Mouse (Mus musculus): ENCODE results near the gene Pck1. TPM values are rescaled to one million over a fixed set of nuclear protein-coding genes. Genes with fewer than 3 reads are reported as not detected.
"Not testable (repeated sequence)": the region's sequence is repeated elsewhere in the genome, so short reads cannot be mapped to it uniquely, and the experiment has no call there.

The Pck1 gene
- 4.9 and 16.4 TPM in 2 replicates for polyA plus RNA-seq (2011; ENCODE audit: insufficient read depth, insufficient read length, low replicate concordance, missing spikeins)

GRCm38 (mm10) chr2:173152436-173153151, at the start of gene Pck1:
TSS of gene Pck1 (plus strand) at chr2:173153048.
- no peak within 1 kb of the TSS for H3K4me3 ChIP-seq (replicated peaks; ENCODE audit: control insufficient read depth, low read depth, low read length)
- no peaks in the 10 kb centered on the region for H3K4me1 ChIP-seq (ENCODE audit: control insufficient read depth, insufficient read depth, low read length)
- TF ChIP-seq POLR2A (IDR thresholded peaks at IDR 0.05; ENCODE audit: borderline replicate concordance, control insufficient read depth, low read depth, low read length): no peak
- TF ChIP-seq CTCF (IDR thresholded peaks at IDR 0.05; ENCODE audit: control insufficient read depth, insufficient read depth, low read length): no peak
- no peak within 1 kb of the TSS for H3K27ac ChIP-seq (ENCODE audit: control insufficient read depth, insufficient read depth, low read depth, low read length, poor library complexity)
- 87% methylated on average over 13 of the region's 13 CpGs for WGBS

- no peak overlapping the region for H3K27ac ChIP-seq (ENCODE audit: control insufficient read depth, insufficient read depth, low read depth, low read length, poor library complexity)
- no peaks in the 10 kb centered on the region for H3K4me1 ChIP-seq (ENCODE audit: control insufficient read depth, insufficient read depth, low read length)
- WGBS: 77% methylated on average over 9 of the region's 9 CpGs
- no peak for TF ChIP-seq CTCF (IDR thresholded peaks at IDR 0.05; ENCODE audit: control insufficient read depth, insufficient read depth, low read length)
- no peak for TF ChIP-seq POLR2A (IDR thresholded peaks at IDR 0.05; ENCODE audit: borderline replicate concordance, control insufficient read depth, low read depth, low read length)
- H3K4me3 ChIP-seq (replicated peaks; ENCODE audit: control insufficient read depth, low read depth, low read length): no peak overlapping the region
These were observed 46.4 kb upstream of the Pck1 start for GRCm38 (mm10) chr2:173106409-173106808.

GRCm38 (mm10) chr2:173106889-173107785, 45.7 kb upstream of the Pck1 start:
- Histone ChIP-seq H3K4me1 (ENCODE audit: control insufficient read depth, insufficient read depth, low read length) (no peaks in the 10 kb centered on the region), H3K4me3 (replicated peaks; ENCODE audit: control insufficient read depth, low read depth, low read length) (no peak overlapping the region), H3K27ac (ENCODE audit: control insufficient read depth, insufficient read depth, low read depth, low read length, poor library complexity) (no peak overlapping the region)
- 24% methylated on average over 14 of the region's 14 CpGs for WGBS
- TF ChIP-seq CTCF (IDR thresholded peaks at IDR 0.05; ENCODE audit: control insufficient read depth, insufficient read depth, low read length) (peak; percentile 67), POLR2A (IDR thresholded peaks at IDR 0.05; ENCODE audit: borderline replicate concordance, control insufficient read depth, low read depth, low read length) (no peak)

- H3K4me3 ChIP-seq (replicated peaks; ENCODE audit: control insufficient read depth, low read depth, low read length): no peak overlapping the region
- H3K4me1 ChIP-seq (ENCODE audit: control insufficient read depth, insufficient read depth, low read length): no peaks in the 10 kb centered on the region
- H3K27ac ChIP-seq (ENCODE audit: control insufficient read depth, insufficient read depth, low read depth, low read length, poor library complexity): no peak overlapping the region
- no peak for TF ChIP-seq CTCF (IDR thresholded peaks at IDR 0.05; ENCODE audit: control insufficient read depth, insufficient read depth, low read length)
- TF ChIP-seq POLR2A (IDR thresholded peaks at IDR 0.05; ENCODE audit: borderline replicate concordance, control insufficient read depth, low read depth, low read length): no peak
- WGBS: 77% methylated on average over 6 of the region's 6 CpGs
These were observed 44.2 kb upstream of the Pck1 start for GRCm38 (mm10) chr2:173108509-173109190.

- no peaks in the 10 kb centered on the region for H3K4me1 ChIP-seq (ENCODE audit: control insufficient read depth, insufficient read depth, low read length)
- no peak overlapping the region for H3K27ac ChIP-seq (ENCODE audit: control insufficient read depth, insufficient read depth, low read depth, low read length, poor library complexity)
- TF ChIP-seq POLR2A (IDR thresholded peaks at IDR 0.05; ENCODE audit: borderline replicate concordance, control insufficient read depth, low read depth, low read length) (no peak), CTCF (IDR thresholded peaks at IDR 0.05; ENCODE audit: control insufficient read depth, insufficient read depth, low read length) (no peak)
- 90% methylated on average over 7 of the region's 7 CpGs for WGBS
- no peak overlapping the region for H3K4me3 ChIP-seq (replicated peaks; ENCODE audit: control insufficient read depth, low read depth, low read length)
These were observed 43.3 kb upstream of the Pck1 start for GRCm38 (mm10) chr2:173109510-173109909.

- TF ChIP-seq POLR2A (IDR thresholded peaks at IDR 0.05; ENCODE audit: borderline replicate concordance, control insufficient read depth, low read depth, low read length): no peak
- no peak for TF ChIP-seq CTCF (IDR thresholded peaks at IDR 0.05; ENCODE audit: control insufficient read depth, insufficient read depth, low read length)
- H3K27ac ChIP-seq (ENCODE audit: control insufficient read depth, insufficient read depth, low read depth, low read length, poor library complexity): no peak overlapping the region
- H3K4me3 ChIP-seq (replicated peaks; ENCODE audit: control insufficient read depth, low read depth, low read length): no peak overlapping the region
- H3K4me1 ChIP-seq (ENCODE audit: control insufficient read depth, insufficient read depth, low read length): no peaks in the 10 kb centered on the region
- 69% methylated on average over 9 of the region's 9 CpGs for WGBS
These were observed 42.3 kb upstream of the Pck1 start for GRCm38 (mm10) chr2:173110571-173110970.

GRCm38 (mm10) chr2:173113796-173114195, 39.1 kb upstream of the Pck1 start:
- H3K4me3 ChIP-seq (replicated peaks; ENCODE audit: control insufficient read depth, low read depth, low read length); H3K27ac ChIP-seq (ENCODE audit: control insufficient read depth, insufficient read depth, low read depth, low read length, poor library complexity); H3K4me1 ChIP-seq (ENCODE audit: control insufficient read depth, insufficient read depth, low read length): not testable (repeated sequence)
- 51% methylated on average over 3 of the region's 3 CpGs for WGBS
- peak; percentile 15; the same call in 1 of the 2 replicates for TF ChIP-seq CTCF (IDR thresholded peaks at IDR 0.05; ENCODE audit: control insufficient read depth, insufficient read depth, low read length)

Data from bone marrow, adult 2 months (tissue).